Mouse (Mus musculus): ENCODE measurements around the gene Bcl2l1.

Gene Bcl2l1

DNA sequence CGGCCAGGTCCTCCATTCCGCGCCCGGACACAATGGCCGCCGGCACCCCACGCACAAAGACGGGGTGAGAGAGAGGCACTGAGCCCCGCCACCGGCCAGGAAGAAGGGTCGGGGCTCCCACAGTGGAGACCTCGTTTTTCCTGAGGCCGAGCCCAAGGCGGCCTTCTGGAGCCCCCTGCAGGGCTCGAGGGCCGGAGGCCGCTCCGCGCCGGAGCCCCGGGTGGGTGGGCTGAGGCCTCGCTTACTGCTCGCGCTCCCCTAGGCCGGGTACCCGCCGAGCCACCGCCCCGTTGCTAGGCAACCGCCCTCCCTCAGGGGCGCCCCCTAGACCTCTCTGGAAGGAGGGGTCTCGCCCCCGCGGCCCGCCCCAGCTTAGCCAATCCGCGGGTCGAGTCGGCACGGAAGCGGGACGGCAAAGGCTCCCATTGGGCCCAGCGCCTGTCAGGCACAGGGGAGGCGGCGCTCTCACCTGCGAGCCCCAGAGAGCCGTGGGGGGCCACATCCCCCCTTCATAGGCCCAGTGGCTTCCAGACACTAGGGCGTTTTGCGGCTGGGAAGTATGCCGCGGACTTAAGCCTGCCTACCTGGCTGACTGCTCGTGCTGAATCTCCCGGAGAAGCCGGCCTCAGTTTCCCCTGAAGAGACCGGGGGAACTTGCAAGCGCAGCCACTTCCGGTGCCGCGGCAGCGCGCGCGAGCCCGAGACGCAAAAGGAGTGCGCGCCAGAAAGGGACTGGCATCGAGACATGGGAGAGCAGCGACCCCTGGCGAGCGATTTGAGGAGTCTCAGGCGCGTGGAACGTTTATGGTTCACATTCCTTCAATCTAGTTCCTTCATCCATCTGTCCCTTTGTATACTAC is at the start of gene Bcl2l1:
Gene Bcl2l1, minus strand, starts transcription at position 710 of the 860 bp plus-strand sequence.
- peak; percentile 98 to 99 for DNase-seq

DNA sequence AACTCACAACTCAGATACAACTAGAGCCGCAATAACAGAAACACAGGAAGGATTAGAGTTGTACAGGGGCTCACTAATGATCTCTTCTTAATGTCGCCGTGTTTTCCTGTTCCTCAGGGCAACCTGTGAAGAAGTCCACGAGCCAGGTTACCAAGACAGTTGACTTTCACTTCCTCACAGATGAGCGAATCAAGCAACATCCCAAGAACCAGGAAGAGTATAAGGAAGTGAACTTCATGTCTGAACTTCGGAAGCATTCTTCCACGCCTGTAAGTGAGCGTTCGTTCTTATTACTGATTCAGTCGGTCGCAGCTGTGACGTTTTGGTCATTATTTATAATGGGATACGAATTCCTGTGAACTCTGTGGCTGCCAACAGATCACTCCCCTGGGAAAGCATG is 49.4 kb upstream of the Bcl2l1 start:
- no peak for DNase-seq

DNA sequence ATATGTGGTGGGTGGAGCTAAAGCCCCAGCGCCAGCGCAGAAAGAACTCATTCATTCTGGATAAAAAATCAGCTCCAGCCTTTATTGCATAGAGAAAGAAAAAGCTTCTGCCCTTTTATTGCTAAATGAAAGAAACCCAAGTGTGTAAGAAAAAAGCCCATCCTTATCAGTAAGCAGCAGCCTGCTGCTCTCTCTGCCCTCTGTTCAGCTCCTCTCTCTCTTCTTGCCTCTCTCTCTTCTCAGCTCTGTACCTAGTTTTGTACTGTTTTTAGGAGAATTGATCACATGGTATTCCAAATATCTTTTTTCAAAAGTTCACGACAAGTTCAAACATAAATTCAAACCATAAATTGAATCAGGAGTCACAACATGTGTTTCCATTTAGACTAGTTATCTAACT is 46.7 kb upstream of the Bcl2l1 start:
- DNase-seq = no peak

- no peak for DNase-seq
Measured at GRCm38 (mm10) chr2:152863346-152863745, 31.8 kb upstream of the Bcl2l1 start.

GRCm38 (mm10) chr2:152862638-152863037 is 31.1 kb upstream of the Bcl2l1 start:
- no peak for DNase-seq

- no peak for DNase-seq
Measured at GRCm38 (mm10) chr2:152861891-152862290, 30.4 kb upstream of the Bcl2l1 start.

DNA sequence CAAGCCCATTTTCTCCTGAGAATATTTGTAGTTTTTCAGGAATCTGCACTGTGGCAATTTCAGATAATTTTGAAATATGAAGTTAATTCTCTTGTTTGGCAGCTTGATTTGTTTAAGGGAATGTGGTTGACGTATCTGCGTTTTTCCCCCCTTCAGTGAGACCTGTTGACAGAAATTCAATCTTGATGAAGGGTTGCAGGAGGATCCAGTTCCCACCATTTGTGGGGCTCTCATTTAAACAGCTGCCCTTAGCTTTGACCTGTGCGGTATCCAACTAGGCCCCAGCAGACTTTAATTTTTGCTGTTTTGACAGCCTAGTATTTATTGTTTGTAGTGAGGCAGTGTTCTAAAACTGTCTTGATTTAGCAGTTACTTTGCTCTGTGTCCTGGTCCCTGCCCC is 28.0 kb upstream of the Bcl2l1 start:
- no peak for DNase-seq

- DNase-seq = no peak
Measured at GRCm38 (mm10) chr2:152848466-152848865, 16.9 kb upstream of the Bcl2l1 start.

DNA sequence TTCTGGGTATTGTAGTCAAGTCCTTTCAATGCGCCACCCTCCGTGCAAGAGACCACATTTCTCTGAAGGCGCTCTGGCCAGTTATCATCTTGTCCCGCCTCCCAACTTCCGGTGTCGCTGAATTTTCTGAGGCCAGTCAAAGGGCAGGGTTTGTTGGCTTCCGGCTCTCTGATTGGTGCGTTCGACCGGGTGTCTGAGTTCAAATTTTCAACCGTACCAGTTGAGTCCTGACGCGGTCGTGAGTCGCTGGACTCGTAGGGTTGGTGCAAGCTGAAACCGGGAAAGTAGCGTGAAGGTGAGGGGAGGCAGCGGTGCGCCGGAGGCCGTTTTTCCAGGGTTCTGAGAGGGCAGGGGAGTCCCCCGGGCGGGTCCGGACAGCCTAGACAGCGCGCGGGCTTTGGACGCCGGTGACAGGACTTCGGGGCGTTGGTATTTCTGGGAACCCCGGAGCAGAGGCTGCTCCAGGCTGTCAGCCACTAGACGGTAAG is 16.3 kb upstream of the Bcl2l1 start, which contains the start of gene Tpx2:
Gene Tpx2, plus strand, starts transcription at position 150 of the 488 bp plus-strand sequence.
- DNase-seq = peak; percentile 99

- no peak for DNase-seq
Measured at GRCm38 (mm10) chr2:152847057-152847814, 15.7 kb upstream of the Bcl2l1 start.

DNA sequence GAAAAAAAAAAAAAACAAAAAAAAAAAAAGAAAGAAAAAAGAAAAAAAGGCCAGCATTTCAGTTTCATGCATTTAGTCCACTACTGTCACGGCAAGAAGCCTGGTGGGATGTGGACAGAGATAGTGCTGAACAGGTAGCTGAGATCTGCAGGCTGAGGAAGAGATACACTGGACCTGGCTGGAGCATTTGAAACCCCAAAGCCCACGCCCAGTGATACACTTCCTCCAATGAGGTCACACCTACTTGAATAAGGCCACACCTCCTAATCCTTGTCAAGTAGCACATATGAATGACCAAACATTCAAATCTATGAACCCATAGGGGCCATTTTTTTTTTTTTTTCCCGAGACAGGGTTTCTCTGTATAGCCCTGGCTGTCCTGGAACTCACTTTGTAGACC is 11.2 kb upstream of the Bcl2l1 start:
- no peak for DNase-seq

- peak; percentile 63 to 72 for DNase-seq
Measured at GRCm38 (mm10) chr2:152839256-152839655, 7.7 kb upstream of the Bcl2l1 start.

- DNase-seq = peak; percentile 96
Measured at GRCm38 (mm10) chr2:152830021-152830921, 1.3 kb downstream of the Bcl2l1 start.

- DNase-seq = peak; percentile 65 to 66
Measured at GRCm38 (mm10) chr2:152829367-152829881, 2.1 kb downstream of the Bcl2l1 start.

GRCm38 (mm10) chr2:152828532-152828931 is 3.0 kb downstream of the Bcl2l1 start:
- peak; percentile 77 to 79 for DNase-seq

GRCm38 (mm10) chr2:152828011-152828370 is 3.5 kb downstream of the Bcl2l1 start:
- DNase-seq = peak; percentile 71 to 81

DNA sequence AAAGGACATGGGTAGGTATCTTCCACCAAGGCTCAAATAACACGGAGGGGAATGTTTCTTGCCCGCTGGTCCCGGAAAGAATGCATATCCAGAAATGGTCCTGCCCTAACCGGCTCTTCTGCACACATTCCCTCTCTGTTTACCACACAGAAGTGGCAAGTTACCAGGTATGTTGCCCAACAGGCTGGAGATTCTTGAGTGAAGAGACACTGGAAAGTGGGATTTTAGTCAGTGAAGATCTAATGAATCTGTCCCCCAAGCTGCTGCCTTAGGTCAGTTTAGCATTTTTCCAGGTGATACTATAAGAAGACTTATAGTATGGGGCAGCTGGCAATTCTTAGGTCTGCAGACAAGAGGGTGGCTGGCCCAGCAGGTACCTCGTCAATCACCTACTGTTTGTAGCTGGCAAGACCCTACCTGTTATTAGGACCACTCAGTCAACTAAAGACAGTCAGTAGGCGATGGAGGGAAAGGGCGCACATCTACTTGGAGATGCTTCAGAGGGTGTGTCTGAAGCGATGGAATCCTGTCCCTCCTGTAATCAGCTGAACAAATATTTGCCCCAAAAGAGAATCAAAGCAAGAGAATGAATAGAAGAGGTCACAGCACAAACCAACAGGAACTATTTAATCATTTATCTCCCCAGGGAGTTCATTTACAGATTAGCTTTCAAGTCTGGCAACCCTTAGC is 4.1 kb downstream of the Bcl2l1 start:
- DNase-seq = no peak

DNA sequence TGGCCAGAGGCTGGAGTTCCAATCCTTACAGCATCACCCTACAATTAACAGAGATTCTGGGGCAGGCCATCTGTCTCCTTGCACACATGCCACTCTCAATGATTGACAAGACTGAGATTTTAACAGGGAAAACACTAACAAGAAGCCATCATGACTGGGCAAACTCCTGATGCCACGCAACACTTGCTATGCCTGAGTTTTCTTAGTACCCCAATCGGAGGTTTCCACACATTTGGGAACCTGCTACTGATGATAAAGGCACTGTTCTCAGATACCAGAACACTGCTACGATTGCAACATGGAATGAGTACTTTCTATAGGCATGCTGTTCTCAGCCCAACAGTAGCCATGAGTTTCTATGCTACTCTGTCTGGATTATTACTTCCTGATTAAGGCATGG is 5.0 kb downstream of the Bcl2l1 start:
- no peak for DNase-seq

GRCm38 (mm10) chr2:152825713-152826112 is 5.8 kb downstream of the Bcl2l1 start:
- no peak for DNase-seq

GRCm38 (mm10) chr2:152825168-152825697 is 6.3 kb downstream of the Bcl2l1 start:
- no peak for DNase-seq

- DNase-seq = no peak
Measured at GRCm38 (mm10) chr2:152824438-152825167, 6.9 kb downstream of the Bcl2l1 start.
